Mouse (Mus musculus): ENCODE data around the gene Stra8. TPM values are rescaled to one million over a fixed set of nuclear protein-coding genes. Genes with fewer than 3 reads are reported as not detected.

The Stra8 gene
- polyA plus RNA-seq, 1 experiment from 2014 or later: not detected

DNA sequence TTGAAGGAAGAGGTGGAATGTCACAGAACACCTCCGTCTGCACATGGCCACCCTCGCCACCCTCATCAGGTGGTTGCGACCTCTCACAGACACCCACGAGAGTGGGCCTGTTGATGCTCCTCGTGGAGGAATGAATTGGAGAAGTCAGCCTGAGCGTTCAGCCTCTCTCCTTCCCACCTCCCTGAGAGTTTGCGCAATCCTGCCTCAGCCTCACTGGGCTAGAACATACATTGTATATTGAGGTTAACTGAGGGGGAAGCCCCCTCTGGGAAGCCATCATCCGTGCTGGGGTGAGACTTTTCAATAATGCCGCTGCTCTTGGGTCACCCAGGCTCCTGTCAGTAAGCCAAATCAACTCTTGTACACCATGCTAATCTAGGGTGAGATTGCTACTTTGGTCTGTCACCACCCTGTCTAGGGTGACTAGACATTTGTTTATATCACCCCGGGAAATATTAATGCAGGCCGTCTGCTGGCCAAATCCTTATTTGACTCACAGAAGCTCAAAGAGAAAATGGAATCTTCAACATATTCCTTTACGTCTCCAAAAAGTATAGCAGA is 67.2 kb downstream of the Stra8 start:
- H3K27me3 ChIP-seq (ENCODE audit: control insufficient read depth, insufficient read depth, low read length): no peaks in the 10 kb centered on the region
- H3K36me3 ChIP-seq (ENCODE audit: control insufficient read depth, insufficient read depth, low read length): no peaks in the 10 kb centered on the region
- peak overlapping the region; percentile 53 for H3K4me2 ChIP-seq
- H3K9ac ChIP-seq (ENCODE audit: low read depth, low read length): no peak overlapping the region
- peaks cover 9% of the 10 kb centered on the region; the same call in 1 of the 2 replicates for H3K4me1 ChIP-seq (ENCODE audit: control insufficient read depth, insufficient read depth, low read length)
- ATAC-seq (replicated peaks; ENCODE audit: insufficient number of reproducible peaks, low FRiP score, low TSS enrichment): no peak
- H3K4me3 ChIP-seq (ENCODE audit: low read depth, low read length): no peak overlapping the region
- H3K9me3 ChIP-seq (replicated peaks; ENCODE audit: control insufficient read depth, low read length): no peaks in the 10 kb centered on the region
- WGBS (ENCODE audit: insufficient replicate concordance): 73% methylated on average over 12 of the region's 12 CpGs
- H3K27ac ChIP-seq (ENCODE audit: low read depth, low read length): no peak overlapping the region

GRCm38 (mm10) chr6:34988081-34988761 is 68.3 kb downstream of the Stra8 start, which contains the start of gene Slc23a4:
Slc23a4 (minus strand) TSS chr6:34988404.
- Histone ChIP-seq H3K9ac (ENCODE audit: low read depth, low read length) (peak within 1 kb of the TSS; percentile 30; the same call in 1 of the 2 replicates), H3K36me3 (ENCODE audit: control insufficient read depth, insufficient read depth, low read length) (no peaks in the 10 kb centered on the region), H3K27ac (ENCODE audit: low read depth, low read length) (no peak within 1 kb of the TSS), H3K4me2 (peak within 1 kb of the TSS; percentile 53), H3K4me3 (ENCODE audit: low read depth, low read length) (no peak within 1 kb of the TSS), H3K4me1 (ENCODE audit: control insufficient read depth, insufficient read depth, low read length) (peaks cover 9% of the 10 kb centered on the region; the same call in 1 of the 2 replicates), H3K27me3 (ENCODE audit: control insufficient read depth, insufficient read depth, low read length) (no peaks in the 10 kb centered on the region), H3K9me3 (replicated peaks; ENCODE audit: control insufficient read depth, low read length) (no peaks in the 10 kb centered on the region)
- ATAC-seq (replicated peaks; ENCODE audit: insufficient number of reproducible peaks, low FRiP score, low TSS enrichment): no peak
- WGBS (ENCODE audit: insufficient replicate concordance): 5% methylated on average over 20 of the region's 20 CpGs

Other genes starting within 250 kb of the Stra8 start
- 4.0 and 4.7 TPM in 2 replicates for gene Agbl3, start 139.7 kb upstream of the Stra8 start, polyA plus RNA-seq (2014; fragmentation: Nextera tagmentation; extraction: Ambion mirVana)
- gene Tmem140, start 57.0 kb upstream of the Stra8 start, polyA plus RNA-seq (2014; fragmentation: Nextera tagmentation; extraction: Ambion mirVana): 0.39 and 0.62 TPM in 2 replicates
- 10.2 and 11.2 TPM in 2 replicates for gene Cyren, start 42.1 kb upstream of the Stra8 start, polyA plus RNA-seq (2014; fragmentation: Nextera tagmentation; extraction: Ambion mirVana)
- 12.4 and 13.0 TPM in 2 replicates for gene Wdr91, start 9.3 kb upstream of the Stra8 start, polyA plus RNA-seq (2014; fragmentation: Nextera tagmentation; extraction: Ambion mirVana)
- gene Slc23a4, start 68.2 kb downstream of the Stra8 start, polyA plus RNA-seq (2014; fragmentation: Nextera tagmentation; extraction: Ambion mirVana): 0.17 and 0.18 TPM in 2 replicates
- gene Cnot4, start 213.6 kb downstream of the Stra8 start, polyA plus RNA-seq (2014; fragmentation: Nextera tagmentation; extraction: Ambion mirVana): 23.9 and 25.5 TPM in 2 replicates

Data from heart, embryonic 11.5 days (tissue).